Mouse (Mus musculus): ENCODE data around the gene Cd9.
A peak's percentile ranks its signal among the peaks of the same experiment; 100 is the strongest.
"Not testable (repeated sequence)": the region's sequence is repeated elsewhere in the genome, so short reads cannot be mapped to it uniquely, and the experiment has no call there.

Gene Cd9

DNA sequence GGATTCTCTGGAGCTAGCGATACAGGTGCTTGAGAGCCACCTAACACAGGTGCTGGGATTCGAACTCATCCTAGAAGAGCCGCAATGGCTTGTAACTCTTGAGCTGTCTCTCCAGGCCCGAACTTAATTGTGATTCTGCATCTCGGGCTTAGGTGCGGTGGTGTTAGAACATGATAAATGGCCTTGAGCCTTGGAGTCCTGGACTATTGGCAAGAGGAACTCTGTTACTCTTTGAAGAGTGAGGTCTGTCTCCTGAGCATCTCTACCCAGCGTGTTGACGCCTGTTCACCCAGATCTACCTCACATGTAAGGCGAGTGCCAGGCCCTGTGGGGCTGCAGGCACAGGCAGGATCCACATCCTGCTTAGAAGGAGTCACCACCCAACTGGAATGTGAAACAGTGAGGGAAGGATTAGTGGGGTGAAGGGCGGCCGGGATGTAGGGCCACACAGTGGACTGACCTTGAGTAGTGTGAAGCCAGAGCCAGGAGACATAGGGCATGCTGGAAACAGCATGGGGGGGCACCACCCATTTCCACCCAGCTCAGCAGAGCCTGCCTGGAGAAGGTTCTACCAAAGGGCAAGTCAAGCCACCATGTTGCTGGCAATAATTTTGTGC is 8.7 kb upstream of the Cd9 start:
- DNase-seq (ENCODE audit: low spot score in 2 of 2) = no peak

DNA sequence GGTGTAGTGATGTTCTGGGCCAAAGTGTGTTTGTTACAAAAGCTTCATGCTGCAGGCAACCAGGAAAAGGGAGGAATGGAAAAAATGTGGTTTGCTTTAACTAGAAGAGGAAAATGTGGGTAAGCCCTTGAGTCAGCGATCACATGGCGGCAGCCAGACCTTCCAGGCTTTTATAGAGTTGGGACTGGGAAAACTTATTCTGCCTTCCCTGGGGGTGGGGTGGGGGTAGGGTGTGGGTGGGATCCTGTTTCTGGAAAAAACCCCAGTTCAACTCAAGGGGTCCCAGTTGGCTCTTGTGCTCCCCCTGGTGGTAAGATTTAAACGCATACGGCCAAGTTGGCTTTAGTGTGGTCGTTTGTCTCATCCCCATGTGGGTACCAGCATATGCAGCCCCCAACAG is 3.5 kb upstream of the Cd9 start:
- no peak for DNase-seq (ENCODE audit: low spot score in 2 of 2)

DNA sequence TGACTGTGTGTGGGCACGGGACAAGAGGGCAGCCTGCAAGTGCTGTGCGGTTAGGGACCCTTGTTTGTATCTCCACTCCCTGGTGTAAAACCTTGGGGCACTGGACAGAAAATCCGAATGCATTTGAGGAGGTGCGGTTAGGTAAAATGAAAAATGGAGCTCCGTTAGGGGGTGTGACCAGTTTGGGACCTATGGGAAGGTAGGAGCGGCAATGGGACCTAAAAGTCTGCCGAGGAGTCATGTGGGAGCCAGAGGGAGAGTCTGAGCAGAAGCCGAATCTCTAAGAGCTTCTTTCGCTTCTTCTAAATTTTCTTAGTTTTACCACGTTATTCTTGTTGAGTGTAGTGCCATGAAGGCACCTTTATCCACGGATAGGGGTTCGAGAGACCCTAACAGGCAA is 1.8 kb upstream of the Cd9 start:
- no peak for DNase-seq (ENCODE audit: low spot score in 2 of 2)

DNA sequence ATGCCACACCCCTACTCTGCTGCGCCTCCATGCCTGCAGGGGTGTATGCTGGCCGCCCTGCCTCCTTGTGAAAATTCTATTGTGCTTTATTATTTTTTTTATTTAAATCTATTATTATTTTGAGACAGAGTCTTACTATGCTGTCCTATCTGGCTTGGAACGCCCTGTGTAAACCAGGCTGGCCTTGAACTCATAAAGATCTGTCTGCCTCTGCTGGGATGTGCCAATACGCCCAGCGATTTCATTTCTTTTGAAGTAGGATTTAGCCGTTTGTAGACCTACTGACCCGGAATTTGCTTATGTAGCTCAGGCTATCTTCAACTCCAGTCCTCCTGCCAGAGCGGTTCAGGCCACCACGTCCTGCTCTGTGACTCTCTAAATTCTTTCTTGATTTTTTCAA is 770 bp upstream of the Cd9 start:
- no peak for DNase-seq (ENCODE audit: low spot score in 2 of 2)

DNA sequence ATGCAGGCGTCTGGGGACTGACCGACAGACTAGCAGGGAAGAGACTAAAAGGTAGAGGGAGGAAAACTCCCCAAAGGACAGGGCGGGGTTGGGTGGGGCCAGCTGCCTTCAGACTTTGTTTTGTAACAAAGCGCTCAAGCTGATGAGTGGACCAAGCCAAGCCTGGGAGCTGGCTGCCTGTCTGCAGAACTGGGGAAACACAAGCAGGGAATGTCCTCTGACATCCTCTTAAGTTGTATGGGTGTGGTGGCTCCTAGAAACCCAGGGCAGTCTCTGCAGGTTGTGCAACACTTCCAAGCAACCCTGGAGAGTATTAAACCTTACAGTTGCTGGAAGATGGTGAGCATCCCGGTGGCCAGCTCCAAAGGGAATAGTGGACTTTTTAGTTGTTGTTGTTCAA is 1.4 kb downstream of the Cd9 start:
- no peak for DNase-seq (ENCODE audit: low spot score in 2 of 2)

DNA sequence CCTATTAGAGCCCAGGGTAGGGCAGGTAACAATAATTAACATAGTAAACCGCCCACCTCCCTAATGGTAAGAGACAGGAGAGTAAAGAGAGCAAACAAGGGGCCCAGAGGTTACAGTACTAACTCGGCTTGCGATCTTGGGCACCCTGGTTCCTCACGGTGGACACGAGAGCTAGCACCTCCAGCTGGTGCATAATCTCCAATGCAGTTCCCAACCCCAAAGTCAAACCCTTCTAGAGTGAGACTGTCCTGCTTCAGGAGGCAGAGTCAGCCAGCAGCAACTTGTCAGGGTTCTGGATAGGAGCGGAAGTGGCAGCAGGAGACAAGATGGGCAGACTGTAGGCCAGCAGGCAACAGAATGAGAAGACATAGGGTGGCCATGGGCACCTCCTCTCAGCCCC is 1.9 kb downstream of the Cd9 start:
- no peak for DNase-seq (ENCODE audit: low spot score in 2 of 2)

GRCm38 (mm10) chr6:125492033-125492432 is 2.6 kb downstream of the Cd9 start:
- no peak for DNase-seq (ENCODE audit: low spot score in 2 of 2)

DNA sequence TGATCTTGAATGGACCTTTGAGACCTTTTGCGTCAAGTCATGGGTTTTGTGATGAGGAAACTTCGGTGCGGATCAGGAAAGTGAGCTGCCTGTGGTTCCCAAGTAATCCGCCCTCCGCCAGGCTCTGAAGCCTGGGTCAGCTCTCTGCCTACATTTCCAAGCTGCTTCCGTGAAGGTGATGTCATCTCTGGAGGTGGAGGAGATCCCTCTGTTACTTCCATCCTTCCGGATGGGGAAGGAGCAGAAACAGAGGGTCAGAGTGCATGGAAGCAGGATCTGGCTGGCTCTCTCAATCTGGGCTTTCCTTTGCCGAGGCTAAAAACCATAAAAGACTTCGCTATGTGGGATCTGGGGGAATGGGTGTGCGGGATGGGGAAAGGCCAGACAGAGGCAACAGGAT is 3.2 kb downstream of the Cd9 start:
- DNase-seq (ENCODE audit: low spot score in 2 of 2) = no peak

- DNase-seq (ENCODE audit: low spot score in 2 of 2) = peak; percentile 60 to 65
These were observed 4.6 kb downstream of the Cd9 start for GRCm38 (mm10) chr6:125489881-125490559.

DNA sequence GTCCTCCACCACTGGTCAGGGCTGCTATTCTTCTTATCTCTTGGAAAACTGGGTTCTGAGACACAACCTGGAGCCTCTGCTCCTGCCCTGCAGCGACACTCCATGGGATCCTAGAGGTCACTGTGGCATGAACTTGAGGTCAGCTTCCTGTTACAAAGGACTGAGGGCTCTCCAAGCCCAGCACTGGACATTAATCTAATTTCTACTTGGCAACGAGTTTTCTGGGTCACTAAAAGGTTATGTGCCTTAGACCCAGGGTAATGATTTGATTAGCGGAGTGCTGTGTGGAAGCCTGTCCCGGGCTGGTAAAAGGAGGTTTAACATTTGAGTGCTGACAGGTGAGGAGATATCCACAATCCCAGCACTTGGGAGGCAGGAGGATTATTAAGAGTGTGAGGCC is 9.0 kb downstream of the Cd9 start:
- no peak for DNase-seq (ENCODE audit: low spot score in 2 of 2)

GRCm38 (mm10) chr6:125484721-125485120 is 9.9 kb downstream of the Cd9 start:
- no peak for DNase-seq (ENCODE audit: low spot score in 2 of 2)

- not testable (repeated sequence) for DNase-seq (ENCODE audit: low spot score in 2 of 2)
These were observed 10.3 kb downstream of the Cd9 start for GRCm38 (mm10) chr6:125484313-125484660.

GRCm38 (mm10) chr6:125483515-125484312 is 10.9 kb downstream of the Cd9 start:
- no peak for DNase-seq (ENCODE audit: low spot score in 2 of 2)

- DNase-seq (ENCODE audit: low spot score in 2 of 2) = no peak
These were observed 12.2 kb downstream of the Cd9 start for GRCm38 (mm10) chr6:125482427-125482831.

DNA sequence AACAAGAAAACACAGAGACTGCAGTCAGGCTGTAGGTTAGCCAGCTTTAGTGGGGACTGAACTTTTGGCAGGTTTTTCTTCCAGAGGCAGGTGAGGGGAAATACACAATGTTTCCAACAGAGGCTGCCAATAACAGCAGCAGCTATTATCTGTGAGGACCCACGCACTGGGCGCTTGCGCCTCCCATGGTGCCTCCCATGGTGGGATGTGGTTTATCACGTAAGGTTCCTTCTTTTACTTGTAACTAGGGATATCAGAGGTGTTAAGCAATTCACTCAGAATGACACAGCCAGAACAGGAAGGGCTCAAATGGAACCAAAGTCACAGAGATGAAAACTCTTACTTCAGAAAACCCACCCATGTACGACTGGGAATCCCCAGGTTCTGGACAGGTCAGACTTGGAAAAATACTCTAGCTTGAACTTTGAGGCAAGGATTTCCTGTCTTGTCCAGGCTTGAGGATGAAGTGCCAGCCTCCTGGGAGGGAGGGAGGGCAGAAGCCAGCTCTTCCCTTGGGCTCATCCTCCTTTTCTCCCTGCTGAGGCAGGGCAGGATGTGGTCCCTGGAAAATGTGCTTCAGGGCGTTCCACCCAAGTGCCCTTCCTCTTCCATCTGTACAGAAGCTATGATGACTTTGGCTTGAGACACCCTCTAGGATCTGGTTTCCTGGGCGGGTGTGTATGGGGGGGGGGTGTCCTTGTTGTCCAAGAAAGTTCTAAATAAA is 12.8 kb downstream of the Cd9 start:
- DNase-seq (ENCODE audit: low spot score in 2 of 2) = no peak

GRCm38 (mm10) chr6:125480396-125481361 is 13.9 kb downstream of the Cd9 start:
- DNase-seq (ENCODE audit: low spot score in 2 of 2) = peak; percentile 74 to 78

- DNase-seq (ENCODE audit: low spot score in 2 of 2) = no peak
These were observed 15.2 kb downstream of the Cd9 start for GRCm38 (mm10) chr6:125479359-125479758.

GRCm38 (mm10) chr6:125478135-125479128 is 16.2 kb downstream of the Cd9 start:
- DNase-seq (ENCODE audit: low spot score in 2 of 2) = no peak

DNA sequence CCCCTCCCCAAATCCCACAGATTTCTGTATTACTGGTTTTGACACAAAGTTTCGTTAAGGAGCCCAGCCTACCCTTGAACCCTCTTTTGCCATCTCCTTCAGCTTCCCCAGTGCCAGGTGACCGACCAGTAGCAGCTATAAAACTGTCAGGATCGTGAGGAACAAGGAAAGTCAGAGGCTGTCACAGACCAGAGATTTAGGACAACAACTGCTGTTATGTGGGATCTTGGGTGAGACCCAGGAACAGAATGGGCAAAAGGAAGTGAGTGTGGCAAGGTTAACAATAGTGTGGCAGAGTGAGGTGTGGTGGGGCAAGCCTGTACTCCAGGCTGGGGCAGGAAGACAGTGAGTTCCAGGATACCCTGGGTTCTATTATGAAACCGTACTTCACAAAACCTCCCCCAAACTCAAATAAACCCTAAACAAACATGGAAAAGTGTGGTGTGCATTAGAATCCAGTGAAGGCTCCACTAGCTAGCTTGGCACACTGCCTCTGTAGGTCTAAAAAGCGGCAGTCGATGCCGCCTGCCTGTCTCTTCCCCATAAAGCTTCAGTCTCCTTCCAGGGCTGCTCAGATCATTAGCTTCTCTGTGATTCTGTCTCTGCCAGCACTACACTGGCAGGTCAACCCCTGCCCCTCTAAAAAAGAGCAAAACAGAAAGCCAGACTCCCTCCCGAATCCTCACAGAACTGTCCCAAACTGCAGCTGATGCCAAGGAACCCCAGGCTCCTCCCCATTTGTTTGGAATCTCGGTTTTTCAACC is 17.6 kb downstream of the Cd9 start:
- no peak for DNase-seq (ENCODE audit: low spot score in 2 of 2)

Measured in right cerebral cortex, postnatal 10 days (tissue).